Mouse (Mus musculus) MEL (cell line): ENCODE data around the gene Grik4. TPM values are rescaled to one million over a fixed set of nuclear protein-coding genes. Genes with fewer than 3 reads are reported as not detected.

ENCODE experiments used
- DNase-seq: peaks from one replicate; pipeline ENCODE4 v3.0.0; 2011; ENCODE audit warnings: low read depth, low spot score
- H3K27ac ChIP-seq: 2 replicates; pipeline ENCODE4 v1.5.1; 2012; ENCODE audit warnings: low read depth, mild to moderate bottlenecking, control low read depth, low read length, moderate library complexity; ENCODE audit not compliant: control insufficient read depth
- H3K27me3 ChIP-seq, 2 experiments: fragments of 150-350 bp in 1 of 2; sonication (generic) in 1 of 2; 2 replicates each; pipeline ENCODE4 v1.6.1; 2012; ENCODE audit warnings: low read length in 2 of 2, mild to moderate bottlenecking in 2 of 2, improper control_type of control experiment in 1 of 2, moderate library complexity in 1 of 2; ENCODE audit not compliant: insufficient read depth in 2 of 2, control insufficient read depth in 1 of 2
- H3K36me3 ChIP-seq, 2 experiments: 2 replicates each; pipeline ENCODE4 v1.6.1; 2012 to 2014; ENCODE audit warnings: low read length in 2 of 2, improper control_type of control experiment in 1 of 2, inconsistent platforms in 1 of 2, mild to moderate bottlenecking in 1 of 2; ENCODE audit not compliant: insufficient read depth in 2 of 2, control insufficient read depth in 1 of 2
- H3K4me1 ChIP-seq, 2 experiments: fragments of 150-350 bp in 1 of 2; sonication (generic) in 1 of 2; 2 replicates each; pipeline ENCODE4 v1.6.1; 2012; ENCODE audit warnings: low read length in 2 of 2, improper control_type of control experiment in 1 of 2, mild to moderate bottlenecking in 1 of 2; ENCODE audit not compliant: insufficient read depth in 2 of 2, control insufficient read depth in 1 of 2
- H3K4me3 ChIP-seq, 2 experiments: fragments of 150-350 bp in 1 of 2; sonication (generic) in 1 of 2; 2 replicates each; pipeline ENCODE4 v1.5.1; 2012; ENCODE audit warnings: low read depth in 2 of 2, low read length in 2 of 2, mild to moderate bottlenecking in 2 of 2, moderate library complexity in 2 of 2, control low read depth in 1 of 2, improper control_type of control experiment in 1 of 2; ENCODE audit not compliant: control insufficient read depth in 1 of 2, insufficient read depth in 1 of 2
- H3K79me2 ChIP-seq: 2 replicates; pipeline ENCODE4 v1.6.1; 2012; ENCODE audit warnings: mild to moderate bottlenecking, low read length, moderate library complexity; ENCODE audit not compliant: control insufficient read depth, poor library complexity, insufficient read depth
- H3K9ac ChIP-seq: 2 replicates; pipeline ENCODE4 v1.6.1; 2012; ENCODE audit warnings: low read depth, mild to moderate bottlenecking, control low read depth, low read length, moderate library complexity; ENCODE audit not compliant: control insufficient read depth, poor library complexity, severe bottlenecking
- H3K9me3 ChIP-seq: fragments of 150-350 bp; sonication (generic); replicated peaks from 2 replicates; pipeline ENCODE4 v1.6.1; 2012; ENCODE audit warnings: mild to moderate bottlenecking, low read length, improper control_type of control experiment, moderate library complexity; ENCODE audit not compliant: insufficient read depth
- BHLHE40 ChIP-seq: IDR thresholded peaks from 2 replicates; pipeline ENCODE4 v1.6.1; 2012; ENCODE audit warnings: low read depth, mild to moderate bottlenecking, inconsistent platforms, low read length, improper control_type of control experiment, borderline replicate concordance
- CHD2 ChIP-seq: IDR thresholded peaks from 2 replicates; pipeline ENCODE4 v1.6.1; 2011; ENCODE audit warnings: low read length, improper control_type of control experiment
- CTCF ChIP-seq, 3 experiments: IDR thresholded peaks in 2 of 3; conservative IDR thresholded peaks in 1 of 3; 2 replicates each; pipeline ENCODE4 v1.5.1; 2011 to 2012; ENCODE audit warnings: low read length in 3 of 3, low read depth in 2 of 3, mild to moderate bottlenecking in 2 of 3, improper control_type of control experiment in 1 of 3, inconsistent platforms in 1 of 3, mixed read lengths in 1 of 3, moderate library complexity in 1 of 3; ENCODE audit not compliant: control insufficient read depth in 1 of 3, insufficient read depth in 1 of 3, poor library complexity in 1 of 3, severe bottlenecking in 1 of 3
- ELF1 ChIP-seq: IDR thresholded peaks from 2 replicates; pipeline ENCODE4 v1.6.1; 2014; ENCODE audit warnings: low read depth, mild to moderate bottlenecking, inconsistent platforms, low read length, improper control_type of control experiment, moderate library complexity
- EP300 ChIP-seq, 2 experiments: IDR thresholded peaks; 2 replicates each; pipeline ENCODE4 v1.6.1; 2011; ENCODE audit warnings: improper control_type of control experiment in 2 of 2, low read length in 2 of 2, low read depth in 1 of 2, mild to moderate bottlenecking in 1 of 2
- ETS1 ChIP-seq: IDR thresholded peaks from 2 replicates; pipeline ENCODE4 v1.6.1; 2012; ENCODE audit warnings: low read depth, mild to moderate bottlenecking, inconsistent platforms, low read length, improper control_type of control experiment, moderate library complexity
- GATA1 ChIP-seq: IDR thresholded peaks from 2 replicates; pipeline ENCODE4 v1.6.1; 2011; ENCODE audit warnings: low read depth, low read length, improper control_type of control experiment
- HCFC1 ChIP-seq: IDR thresholded peaks from 2 replicates; pipeline ENCODE4 v1.6.1; 2012; ENCODE audit warnings: low read depth, mild to moderate bottlenecking, inconsistent platforms, low read length, improper control_type of control experiment, moderate library complexity
- MYB ChIP-seq: IDR thresholded peaks from 2 replicates; pipeline ENCODE4 v1.6.1; 2011; ENCODE audit warnings: mild to moderate bottlenecking, low read depth, low read length, improper control_type of control experiment
- MYC ChIP-seq: IDR thresholded peaks from 2 replicates; pipeline ENCODE4 v1.6.1; 2011; ENCODE audit warnings: low read depth, mild to moderate bottlenecking, low read length, improper control_type of control experiment, moderate library complexity
- NELFE ChIP-seq: IDR thresholded peaks from 2 replicates; pipeline ENCODE4 v1.6.1; 2011; ENCODE audit warnings: low read depth, low read length, improper control_type of control experiment
- NRF1 ChIP-seq: IDR thresholded peaks from 2 replicates; pipeline ENCODE4 v1.6.1; 2014; ENCODE audit warnings: low read depth, mild to moderate bottlenecking, inconsistent platforms, low read length, improper control_type of control experiment, moderate library complexity; ENCODE audit not compliant: poor library complexity, insufficient read depth, severe bottlenecking
- POLR2AphosphoS2 ChIP-seq: IDR thresholded peaks from 2 replicates; pipeline ENCODE4 v1.6.1; 2011; ENCODE audit warnings: low read length, improper control_type of control experiment
- POLR2AphosphoS5 ChIP-seq: IDR thresholded peaks from 2 replicates; pipeline ENCODE4 v1.6.1; 2012; ENCODE audit warnings: low read depth, borderline replicate concordance, mild to moderate bottlenecking, inconsistent platforms, low read length, moderate library complexity, mixed read lengths
- RAD21 ChIP-seq: IDR thresholded peaks from 2 replicates; pipeline ENCODE4 v1.6.1; 2011; ENCODE audit warnings: mild to moderate bottlenecking, low read depth, low read length, improper control_type of control experiment
- RCOR1 ChIP-seq: IDR thresholded peaks from 2 replicates; pipeline ENCODE4 v1.6.1; 2012; ENCODE audit warnings: low read depth, mild to moderate bottlenecking, inconsistent platforms, low read length, improper control_type of control experiment
- SIN3A ChIP-seq: IDR thresholded peaks from 2 replicates; pipeline ENCODE4 v1.6.1; 2012; ENCODE audit warnings: low read length, improper control_type of control experiment, inconsistent platforms
- TAL1 ChIP-seq: IDR thresholded peaks from 2 replicates; pipeline ENCODE4 v1.6.1; 2012; ENCODE audit warnings: mild to moderate bottlenecking, inconsistent platforms, low read length, moderate library complexity, mixed read lengths
- TBP ChIP-seq: IDR thresholded peaks from 2 replicates; pipeline ENCODE4 v1.8.0; 2011; ENCODE audit warnings: low read depth, low read length, improper control_type of control experiment
- TCF12 ChIP-seq: IDR thresholded peaks from 2 replicates; pipeline ENCODE4 v1.6.1; 2014; ENCODE audit warnings: low read depth, mild to moderate bottlenecking, inconsistent platforms, low read length, improper control_type of control experiment, moderate library complexity
- UBTF ChIP-seq: IDR thresholded peaks from 2 replicates; pipeline ENCODE4 v1.6.1; 2012; ENCODE audit warnings: low read depth, mild to moderate bottlenecking, inconsistent platforms, low read length, improper control_type of control experiment, moderate library complexity, borderline replicate concordance; ENCODE audit not compliant: insufficient read depth
- USF1 ChIP-seq: IDR thresholded peaks from 2 replicates; pipeline ENCODE4 v1.6.1; 2014; ENCODE audit warnings: low read depth, mild to moderate bottlenecking, inconsistent platforms, low read length, improper control_type of control experiment, moderate library complexity
- USF2 ChIP-seq, 2 experiments: IDR thresholded peaks; 2 replicates each; pipeline ENCODE4 v1.6.1; 2011 to 2012; ENCODE audit warnings: improper control_type of control experiment in 2 of 2, low read length in 2 of 2, borderline replicate concordance in 1 of 2, inconsistent platforms in 1 of 2, low read depth in 1 of 2, mild to moderate bottlenecking in 1 of 2; ENCODE audit not compliant: insufficient read depth in 1 of 2
- ZC3H11A ChIP-seq: IDR thresholded peaks from 2 replicates; pipeline ENCODE4 v1.6.1; 2012; ENCODE audit warnings: low read depth, mild to moderate bottlenecking, inconsistent platforms, low read length, improper control_type of control experiment
- ZKSCAN1 ChIP-seq: IDR thresholded peaks from 2 replicates; pipeline ENCODE4 v1.6.1; 2012; ENCODE audit warnings: low read depth, mild to moderate bottlenecking, inconsistent platforms, low read length, improper control_type of control experiment, moderate library complexity
- ZMIZ1 ChIP-seq: IDR thresholded peaks from 2 replicates; pipeline ENCODE4 v1.6.1; 2012; ENCODE audit warnings: low read depth, mild to moderate bottlenecking, inconsistent platforms, low read length, improper control_type of control experiment, moderate library complexity
- polyA plus RNA-seq, 2 experiments: library from polyadenylated mRNA; stranded (reverse) in 1 of 2; unstranded in 1 of 2; fragments of >175 nt in 1 of 2; fragments of >200 nt in 1 of 2; gene quantifications; 2 replicates each; pipeline versions ENCODE4 v1.2.1 to v1.2.4; 2012; ENCODE audit warnings: low replicate concordance in 2 of 2, low read depth in 1 of 2; ENCODE audit not compliant: insufficient read length in 2 of 2, insufficient read depth in 1 of 2, missing spikeins in 1 of 2
- total RNA-seq: library from RNA; depleted of rRNA; stranded (reverse); fragments of 300-350 nt; gene quantifications from 2 replicates; pipeline ENCODE4 v1.2.3, GENCODE M21; 2012

The Grik4 gene
- total and polyA plus RNA-seq, 3 experiments: 0.17 TPM; not detected in 2

DNA sequence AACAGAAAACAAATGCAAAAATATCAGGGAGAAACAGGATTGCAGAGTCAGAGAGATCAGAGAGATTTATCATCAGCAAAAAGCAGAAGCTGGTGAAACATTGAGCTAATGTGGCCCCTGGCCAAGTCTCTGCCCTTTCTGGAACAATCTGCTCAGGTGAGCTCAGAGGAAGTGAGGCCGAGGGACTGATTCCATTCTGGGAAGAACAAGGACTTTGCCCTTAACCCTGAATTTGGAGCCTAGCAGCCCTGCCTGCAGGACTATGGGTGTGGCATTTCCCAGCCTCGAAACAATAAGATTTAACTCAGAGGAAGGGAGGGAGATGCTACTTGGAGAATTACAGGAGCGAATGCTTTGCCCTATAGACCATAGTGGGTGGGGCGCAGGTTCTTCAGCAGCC lies 432.0 kb downstream of the Grik4 start:
- Histone ChIP-seq H3K9ac (no peak overlapping the region), H3K36me3 (no peaks in the 10 kb centered on the region), H3K9me3 (no peaks in the 10 kb centered on the region), H3K4me3 (no peak overlapping the region), H3K27me3 (no peaks in the 10 kb centered on the region), H3K79me2 (no peaks in the 10 kb centered on the region), H3K27ac (no peak overlapping the region), H3K4me1 (peaks cover 0 to 3% of the 10 kb centered on the region in 2 experiments; a peak in 1 of 4 replicates)
- DNase-seq: peak; percentile 62
- TF ChIP-seq TCF12 (0 out of 2 replicates have a peak, but pooled peaks have one; percentile 31), TBP (no peak), RCOR1 (peak; percentile 47; the same call in 1 of the 2 replicates), SIN3A (no peak), ETS1 (peak; percentile 52; the same call in 1 of the 2 replicates), NRF1 (no peak), MYC (no peak), EP300 (IDR thresholded peaks at IDR 0.05; ENCODE audit: low read depth in 1 of 2, low read length in 2 of 2) (peak; percentile 29 to 42; a peak in 1 of 4 replicates), TAL1 (no peak), BHLHE40 (peak; percentile 53; the same call in 1 of the 2 replicates), UBTF (no peak), GATA1 (peak; percentile 31; the same call in 1 of the 2 replicates)

DNA sequence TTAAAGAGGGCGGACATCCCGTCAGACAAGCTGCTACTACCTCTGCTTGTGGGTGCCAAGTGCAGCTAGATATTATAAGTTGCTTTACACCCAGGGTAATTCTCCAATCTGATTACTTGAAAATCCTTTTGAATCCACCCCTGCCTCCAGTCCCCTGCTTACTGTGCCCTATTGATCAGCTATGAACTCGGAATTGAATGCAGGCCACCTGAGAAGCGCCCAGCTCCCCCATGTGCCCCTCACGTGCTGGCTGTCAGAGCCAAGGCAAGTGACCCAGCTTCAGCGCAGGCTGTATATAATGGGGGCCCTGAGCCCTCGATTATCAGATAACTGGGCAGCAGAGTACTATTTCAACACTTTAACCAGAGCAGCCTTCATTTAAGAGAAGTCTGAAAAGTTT lies 436.1 kb downstream of the Grik4 start:
- Histone ChIP-seq H3K9ac (no peak overlapping the region), H3K27me3 (no peaks in the 10 kb centered on the region), H3K36me3 (no peaks in the 10 kb centered on the region), H3K27ac (no peak overlapping the region), H3K4me1 (peaks cover 0 to 3% of the 10 kb centered on the region in 2 experiments; a peak in 1 of 4 replicates), H3K79me2 (no peaks in the 10 kb centered on the region), H3K9me3 (no peaks in the 10 kb centered on the region)
- DNase-seq: no peak
- TF ChIP-seq NELFE (no peak), MYC (no peak), USF1 (no peak), USF2 (IDR thresholded peaks at IDR 0.05; ENCODE audit: borderline replicate concordance in 1 of 2, insufficient read depth in 1 of 2, low read depth in 1 of 2, low read length in 2 of 2) (no peak), ETS1 (no peak), ZKSCAN1 (no peak), CTCF (IDR thresholded peaks at IDR 0.05 in 2 of 3, conservative IDR thresholded peaks at IDR 0.05 in 1 of 3; ENCODE audit: control insufficient read depth in 1 of 3, insufficient read depth in 1 of 3, low read depth in 2 of 3, low read length in 3 of 3, poor library complexity in 1 of 3, severe bottlenecking in 1 of 3) (no peak), RAD21 (no peak), CHD2 (no peak), POLR2AphosphoS5 (no peak), ELF1 (no peak), POLR2AphosphoS2 (no peak), UBTF (no peak), GATA1 (no peak), MYB (no peak), ZMIZ1 (no peak), ZC3H11A (no peak), HCFC1 (no peak)
- TF ChIP-seq, all 39 proteins: peak for 0
- H3K4me3 ChIP-seq: no peak overlapping the region
